Mouse (Mus musculus) heart, embryonic 10.5 days (tissue): ENCODE results near the gene Vldlr. TPM values are rescaled to one million over a fixed set of nuclear protein-coding genes. Genes with fewer than 3 reads are reported as not detected.

Source experiments
- DNase-seq: peaks from one replicate; pipeline ENCODE4 v3.0.0-alpha.2; 2017; ENCODE audit warnings: low spot score
- H3K27ac ChIP-seq: fragments of 300-500 bp; sonication (generic); 2 replicates; pipeline ENCODE4 v1.5.1; 2016; ENCODE audit warnings: mild to moderate bottlenecking
- H3K27me3 ChIP-seq: fragments of 300-500 bp; sonication (generic); 2 replicates; pipeline ENCODE4 v1.6.1; 2016; ENCODE audit warnings: mild to moderate bottlenecking; ENCODE audit not compliant: poor library complexity, insufficient read depth, severe bottlenecking
- H3K36me3 ChIP-seq: fragments of 300-500 bp; sonication (generic); 2 replicates; pipeline ENCODE4 v1.6.1; 2016; ENCODE audit warnings: mild to moderate bottlenecking, moderate library complexity
- H3K4me1 ChIP-seq: fragments of 300-500 bp; sonication (generic); 2 replicates; pipeline ENCODE4 v1.6.1; 2016; ENCODE audit warnings: mild to moderate bottlenecking
- H3K4me3 ChIP-seq: fragments of 300-500 bp; sonication (generic); 2 replicates; pipeline ENCODE4 v1.5.1; 2016; ENCODE audit warnings: mild to moderate bottlenecking, moderate library complexity
- H3K9me3 ChIP-seq: fragments of 300-500 bp; sonication (generic); 2 replicates; pipeline ENCODE4 v1.6.1; 2016; ENCODE audit warnings: mild to moderate bottlenecking, moderate library complexity
- WGBS: fragments of 180-500 bp; shearing (Covaris S2); methylation state at CpG from one replicate; pipeline ENCODE4 v1.1.7; 2016; 5-methylcytosine and 5-hydroxymethylcytosine counted together
- polyA plus RNA-seq: library from polyadenylated mRNA; unstranded; fragments of >200 nt; fragmentation: Nextera tagmentation; extraction: Ambion mirVana; gene quantifications from 2 replicates; pipeline ENCODE4 v1.2.1, GENCODE M21; 2016

Gene Vldlr
- polyA plus RNA-seq, 1 experiment from 2014 or later, result 8.9 TPM

DNA sequence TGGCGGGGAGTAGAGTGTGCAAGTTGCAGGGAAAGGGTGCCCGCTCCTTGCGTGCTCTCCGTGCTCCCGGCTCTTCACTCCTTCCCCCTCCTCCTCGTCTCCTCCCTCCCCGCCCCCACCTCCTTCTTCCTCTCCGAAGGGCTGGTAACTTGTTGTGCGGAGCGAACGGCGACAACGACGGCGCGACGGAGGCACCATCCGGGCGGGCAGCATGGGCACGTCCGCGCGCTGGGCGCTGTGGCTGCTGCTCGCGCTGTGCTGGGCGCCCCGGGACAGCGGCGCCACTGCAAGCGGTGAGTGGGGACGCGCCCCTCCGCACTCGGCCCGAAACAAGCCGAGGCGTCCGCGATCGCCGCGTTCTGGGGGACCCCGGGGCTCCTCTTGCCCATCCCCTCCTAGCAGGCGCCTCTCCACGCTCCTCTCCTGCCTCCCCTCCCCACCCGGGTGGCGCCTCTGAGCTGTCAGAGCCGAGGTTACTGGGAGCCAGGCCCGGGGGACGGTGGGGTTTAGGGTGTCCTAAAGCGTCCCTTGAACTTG is 1.2 kb downstream of the Vldlr start:
- H3K27me3 ChIP-seq, result peaks cover 30% of the 10 kb centered on the region
- under 1% methylated on average over 51 of the region's 52 CpGs for WGBS
- DNase-seq, result peak; percentile 79
- no peaks in the 10 kb centered on the region for H3K9me3 ChIP-seq
- H3K27ac ChIP-seq, result peak overlapping the region; percentile 91
- H3K4me1 ChIP-seq, result peaks cover 13% of the 10 kb centered on the region; the same call in 1 of the 2 replicates
- H3K4me3 ChIP-seq, result peak overlapping the region; percentile 86
- H3K36me3 ChIP-seq, result no peaks in the 10 kb centered on the region

DNA sequence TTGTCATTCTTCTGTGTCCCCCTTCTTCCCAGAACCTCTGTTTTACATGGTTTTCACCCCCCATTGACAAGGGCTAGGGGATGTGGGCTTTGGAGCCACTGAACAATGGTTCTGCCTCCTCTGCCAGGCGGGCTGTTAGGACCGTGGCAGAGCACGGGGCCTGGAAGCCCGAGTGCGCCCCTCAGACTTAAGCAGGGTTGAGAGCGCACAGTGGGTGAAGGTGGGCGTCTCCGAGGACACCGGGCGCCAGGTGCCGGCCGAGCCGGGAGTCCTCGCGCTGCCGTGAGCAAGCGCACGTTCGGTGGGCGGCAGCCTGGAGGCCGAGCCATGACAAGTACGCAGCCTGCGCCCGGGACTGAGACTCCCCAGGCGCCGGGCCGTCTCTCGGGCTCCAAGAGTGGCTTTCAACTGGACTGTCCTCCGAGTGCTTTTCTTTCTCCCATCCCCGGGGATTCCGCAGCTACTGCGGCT is 1.7 kb downstream of the Vldlr start:
- peaks cover 13% of the 10 kb centered on the region; the same call in 1 of the 2 replicates for H3K4me1 ChIP-seq
- 0% methylated on average over 32 of the region's 32 CpGs for WGBS
- H3K9me3 ChIP-seq, result no peaks in the 10 kb centered on the region
- H3K36me3 ChIP-seq, result no peaks in the 10 kb centered on the region
- H3K4me3 ChIP-seq, result peak overlapping the region; percentile 86
- H3K27me3 ChIP-seq, result peaks cover 30% of the 10 kb centered on the region
- peak overlapping the region; percentile 91 for H3K27ac ChIP-seq
- DNase-seq, result no peak

DNA sequence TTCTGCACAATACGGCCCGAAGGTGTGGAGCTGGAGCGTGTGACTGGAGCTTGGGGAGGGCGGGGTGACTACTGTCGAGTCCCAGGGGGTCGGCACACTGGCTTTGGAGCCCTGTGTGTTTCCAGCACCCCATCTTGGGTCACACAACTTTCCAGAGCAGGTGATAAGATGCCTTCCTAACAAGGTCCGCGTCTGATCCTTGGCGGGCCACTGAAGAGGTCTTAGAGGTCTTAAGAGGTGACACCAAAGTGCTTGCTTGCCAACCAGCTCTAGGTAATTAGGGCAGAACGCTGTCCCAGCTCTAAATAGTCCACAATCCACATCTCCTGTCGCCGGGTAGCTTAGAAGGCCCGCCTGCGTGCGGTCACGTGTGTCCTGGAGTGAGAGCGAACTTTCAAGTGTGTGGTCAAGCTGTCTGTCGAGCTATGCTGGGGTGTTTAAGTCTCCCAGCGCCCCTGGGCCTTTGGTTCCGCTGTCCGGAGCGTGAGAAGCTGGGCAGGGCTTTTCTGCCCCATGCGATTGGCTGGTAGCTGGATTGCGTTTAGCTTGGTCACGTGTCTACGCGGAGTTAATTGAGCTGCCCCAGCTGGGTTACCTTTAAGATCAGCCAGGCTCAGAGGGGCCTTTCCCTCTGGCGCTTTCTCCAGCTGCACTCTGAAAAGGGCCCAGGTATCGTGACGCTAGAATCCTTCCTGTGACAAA is 2.4 kb downstream of the Vldlr start:
- Histone ChIP-seq H3K4me1 (peaks cover 13% of the 10 kb centered on the region; the same call in 1 of the 2 replicates), H3K4me3 (peak overlapping the region; percentile 86), H3K27ac (peak overlapping the region; percentile 91), H3K36me3 (no peaks in the 10 kb centered on the region), H3K9me3 (no peaks in the 10 kb centered on the region), H3K27me3 (peaks cover 28% of the 10 kb centered on the region)
- DNase-seq, result peak; percentile 78
- under 1% methylated on average over 30 of the region's 30 CpGs for WGBS

DNA sequence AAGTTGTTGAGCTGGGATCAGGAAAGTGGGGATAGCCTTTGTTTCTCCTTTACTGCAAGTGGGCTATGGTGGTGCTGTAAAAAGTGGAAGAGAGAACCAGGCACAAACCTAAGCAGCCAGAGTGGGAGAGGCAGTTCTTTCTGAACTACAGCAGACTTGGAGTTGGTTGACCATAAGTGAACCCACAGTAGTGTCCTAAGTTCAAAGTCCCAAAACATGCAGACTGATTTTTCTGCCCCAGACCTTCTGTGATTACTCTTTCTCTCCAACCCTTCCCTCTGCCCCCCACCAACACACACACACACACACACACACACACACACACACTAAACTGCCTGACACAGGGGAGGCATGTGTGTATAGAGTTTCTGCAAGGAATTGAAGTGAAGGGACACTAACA is 3.3 kb downstream of the Vldlr start:
- peak overlapping the region; percentile 86; the same call in 1 of the 2 replicates for H3K4me3 ChIP-seq
- DNase-seq, result no peak
- no peaks in the 10 kb centered on the region for H3K9me3 ChIP-seq
- H3K4me1 ChIP-seq, result peaks cover 13% of the 10 kb centered on the region; the same call in 1 of the 2 replicates
- no peaks in the 10 kb centered on the region for H3K36me3 ChIP-seq
- peaks cover 21% of the 10 kb centered on the region for H3K27me3 ChIP-seq
- H3K27ac ChIP-seq, result no peak overlapping the region

DNA sequence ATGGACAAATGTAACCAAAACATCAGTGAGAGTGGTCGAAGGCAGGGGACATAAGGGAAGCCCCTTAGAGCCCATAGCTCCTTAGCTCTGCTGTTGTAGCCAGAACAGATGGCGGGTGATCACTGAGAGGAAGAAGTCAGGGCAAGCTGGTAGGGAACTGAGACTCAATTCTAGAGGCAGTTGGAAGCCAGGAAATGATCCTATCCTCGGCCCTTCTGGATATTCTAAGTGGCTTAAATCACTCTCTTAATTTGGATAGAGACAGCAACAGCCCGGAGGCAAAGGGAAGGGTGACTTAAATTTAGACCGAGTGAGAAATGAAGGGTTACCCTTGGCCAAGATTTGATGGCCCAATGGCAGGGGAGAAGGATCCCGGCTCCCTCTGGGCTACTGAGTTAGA is 6.8 kb downstream of the Vldlr start:
- Histone ChIP-seq H3K27ac (no peak overlapping the region), H3K4me3 (no peak overlapping the region), H3K9me3 (no peaks in the 10 kb centered on the region), H3K27me3 (peaks cover 4% of the 10 kb centered on the region; the same call in 1 of the 2 replicates), H3K36me3 (no peaks in the 10 kb centered on the region), H3K4me1 (peaks cover 8% of the 10 kb centered on the region; the same call in 1 of the 2 replicates)
- DNase-seq, result no peak
- 71% methylated on average over 6 of the region's 6 CpGs for WGBS

DNA sequence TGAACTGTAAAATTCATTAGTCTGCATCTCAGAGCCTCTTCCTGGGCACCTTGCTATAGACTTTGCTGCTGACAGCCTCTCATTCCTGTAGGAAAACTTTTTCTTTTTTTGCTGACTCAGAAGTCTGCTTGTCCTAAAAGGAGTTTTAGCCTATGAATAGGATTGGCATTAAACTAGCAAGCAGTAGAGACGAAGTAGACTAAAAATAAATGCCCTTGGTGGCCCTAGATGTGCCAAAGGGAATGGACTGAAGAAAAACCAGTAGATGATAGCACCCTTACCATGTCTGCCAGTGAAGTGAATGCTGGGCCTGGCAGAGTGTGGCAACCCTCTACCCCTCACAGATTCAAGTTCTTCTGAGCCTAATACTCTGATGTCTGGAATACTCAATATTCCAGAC is 8.1 kb downstream of the Vldlr start:
- no peak overlapping the region for H3K27ac ChIP-seq
- H3K27me3 ChIP-seq, result peaks cover 4% of the 10 kb centered on the region; the same call in 1 of the 2 replicates
- H3K36me3 ChIP-seq, result no peaks in the 10 kb centered on the region
- no peak for DNase-seq
- no peaks in the 10 kb centered on the region for H3K4me1 ChIP-seq
- no peaks in the 10 kb centered on the region for H3K9me3 ChIP-seq
- H3K4me3 ChIP-seq, result no peak overlapping the region
- WGBS, result 54% methylated on average over 1 of the region's 1 CpGs

DNA sequence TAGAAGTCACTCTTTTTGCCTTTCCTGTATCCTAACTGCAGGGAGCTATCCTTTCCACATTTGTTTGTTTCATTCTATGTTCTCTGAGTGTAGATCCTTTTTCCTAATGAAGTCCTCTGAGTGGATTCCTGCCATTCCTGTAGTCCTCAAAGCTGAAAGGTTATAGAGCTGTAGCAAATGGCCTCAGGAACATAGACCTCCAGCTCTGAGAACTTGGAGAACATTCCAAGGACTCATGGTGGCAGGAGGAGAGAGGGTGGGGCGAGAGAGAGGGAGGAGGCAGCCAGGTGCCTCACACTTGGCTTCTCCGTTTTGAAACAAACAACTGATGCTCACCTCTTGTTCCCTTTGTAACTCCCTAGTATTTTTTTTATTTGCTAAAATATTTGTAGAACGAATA is 10.3 kb downstream of the Vldlr start:
- 67% methylated on average over 3 of the region's 3 CpGs for whole genome bisulfite sequencing
- H3K9me3 ChIP-seq, result no peaks in the 10 kb centered on the region
- H3K27me3 ChIP-seq, result no peaks in the 10 kb centered on the region
- DNase-seq, result no peak
- peaks cover 5% of the 10 kb centered on the region; the same call in 1 of the 2 replicates for H3K36me3 ChIP-seq
- no peak overlapping the region for H3K27ac ChIP-seq
- H3K4me3 ChIP-seq, result no peak overlapping the region
- H3K4me1 ChIP-seq, result no peaks in the 10 kb centered on the region

DNA sequence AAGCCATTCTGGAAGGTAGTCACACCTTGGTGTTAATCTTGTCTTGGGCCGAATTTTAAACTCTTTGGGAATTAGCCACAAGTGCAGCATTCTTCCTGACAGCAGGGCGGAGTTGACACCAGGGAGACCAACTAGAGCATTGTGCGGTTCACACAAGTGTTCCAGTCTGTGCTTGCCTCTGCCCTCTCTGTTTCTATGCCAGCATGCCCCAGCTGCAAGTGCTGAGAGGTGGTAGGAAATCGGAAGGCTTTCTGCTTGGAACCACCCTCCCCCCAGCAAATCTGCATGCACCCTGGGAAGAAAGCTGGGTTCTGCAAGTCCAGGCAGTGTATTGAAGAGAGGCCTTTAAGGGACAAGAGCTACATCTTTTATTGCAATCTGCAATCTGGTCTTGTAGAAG is 10.8 kb downstream of the Vldlr start:
- Histone ChIP-seq H3K36me3 (peaks cover 6% of the 10 kb centered on the region; the same call in 1 of the 2 replicates), H3K27ac (no peak overlapping the region), H3K27me3 (no peaks in the 10 kb centered on the region), H3K4me1 (no peaks in the 10 kb centered on the region), H3K9me3 (no peaks in the 10 kb centered on the region), H3K4me3 (no peak overlapping the region)
- no peak for DNase-seq
- WGBS, result 52% methylated on average over 4 of the region's 4 CpGs

DNA sequence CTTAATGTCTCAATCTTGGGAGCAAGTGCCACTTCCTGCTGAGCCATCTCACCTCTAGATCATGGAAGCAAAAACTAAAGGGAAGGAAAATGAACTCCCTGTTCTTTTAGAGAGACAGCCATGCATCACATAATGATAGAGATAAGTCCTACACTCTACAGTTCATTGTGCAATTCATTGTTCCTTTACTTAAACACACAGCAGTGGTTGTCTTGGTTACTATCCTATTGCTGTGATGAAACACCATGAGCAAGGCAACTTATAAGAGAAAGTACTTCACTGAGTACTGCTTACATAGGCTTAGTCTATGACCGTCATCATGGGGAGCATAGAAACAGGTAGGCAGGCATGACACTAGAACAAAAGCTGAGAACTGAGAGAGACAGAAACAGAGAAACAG is 12.0 kb downstream of the Vldlr start:
- WGBS, result 83% methylated on average over 1 of the region's 1 CpGs
- Histone ChIP-seq H3K4me3 (no peak overlapping the region), H3K9me3 (no peaks in the 10 kb centered on the region), H3K27ac (no peak overlapping the region), H3K27me3 (no peaks in the 10 kb centered on the region), H3K4me1 (no peaks in the 10 kb centered on the region), H3K36me3 (peaks cover 6% of the 10 kb centered on the region; the same call in 1 of the 2 replicates)
- no peak for DNase-seq

DNA sequence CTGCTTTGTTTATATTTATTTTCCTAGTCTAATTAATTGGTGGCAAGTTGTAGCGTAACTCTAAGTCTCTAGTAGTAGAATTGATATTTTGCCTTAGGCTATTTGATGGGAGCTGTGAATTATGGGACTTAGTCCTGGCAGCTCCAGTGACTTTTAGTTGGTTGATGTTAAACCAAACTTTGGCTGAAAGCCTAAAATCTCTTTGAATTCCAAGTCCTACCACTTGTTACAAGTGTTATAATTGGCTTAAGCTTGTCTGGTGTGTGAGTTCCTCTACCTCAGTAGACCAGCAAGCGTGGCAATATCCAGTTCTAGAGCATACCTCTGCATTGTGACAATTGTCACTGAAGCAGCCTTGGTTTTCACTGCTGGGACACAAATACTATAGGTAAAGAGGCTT is 17.1 kb downstream of the Vldlr start:
- no peak for DNase-seq
- no peaks in the 10 kb centered on the region for H3K9me3 ChIP-seq
- 86% methylated on average over 2 of the region's 2 CpGs for WGBS

DNA sequence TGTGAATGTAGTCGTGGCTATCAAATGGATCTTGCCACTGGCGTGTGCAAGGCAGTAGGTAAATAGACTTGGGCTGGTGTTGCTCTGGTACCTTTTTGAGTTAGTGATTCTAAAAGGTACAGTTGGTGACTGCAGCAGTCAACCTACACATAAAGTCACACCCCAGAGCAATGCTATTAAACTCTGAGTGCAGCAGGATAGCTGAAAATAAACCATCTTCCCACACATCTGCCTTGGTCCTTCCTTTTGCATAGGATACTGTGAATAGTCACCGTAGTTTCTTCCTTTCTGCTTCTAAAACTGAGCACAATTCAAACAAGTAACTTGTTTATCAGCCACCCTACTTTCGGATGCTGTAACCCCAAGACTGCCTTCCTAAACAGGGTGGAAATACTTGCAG is 23.6 kb downstream of the Vldlr start:
- Histone ChIP-seq H3K27ac (no peak overlapping the region), H3K4me3 (no peak overlapping the region), H3K9me3 (no peaks in the 10 kb centered on the region), H3K36me3 (peaks cover 48% of the 10 kb centered on the region), H3K27me3 (no peaks in the 10 kb centered on the region), H3K4me1 (no peaks in the 10 kb centered on the region)
- WGBS, result 84% methylated on average over 4 of the region's 4 CpGs
- no peak for DNase-seq

More for the DNA sequence above, 17.1 kb downstream of the Vldlr start:
- Histone ChIP-seq H3K27me3 (no peaks in the 10 kb centered on the region), H3K4me1 (no peaks in the 10 kb centered on the region), H3K4me3 (no peak overlapping the region), H3K36me3 (peaks cover 17% of the 10 kb centered on the region; the same call in 1 of the 2 replicates), H3K27ac (no peak overlapping the region)

DNA sequence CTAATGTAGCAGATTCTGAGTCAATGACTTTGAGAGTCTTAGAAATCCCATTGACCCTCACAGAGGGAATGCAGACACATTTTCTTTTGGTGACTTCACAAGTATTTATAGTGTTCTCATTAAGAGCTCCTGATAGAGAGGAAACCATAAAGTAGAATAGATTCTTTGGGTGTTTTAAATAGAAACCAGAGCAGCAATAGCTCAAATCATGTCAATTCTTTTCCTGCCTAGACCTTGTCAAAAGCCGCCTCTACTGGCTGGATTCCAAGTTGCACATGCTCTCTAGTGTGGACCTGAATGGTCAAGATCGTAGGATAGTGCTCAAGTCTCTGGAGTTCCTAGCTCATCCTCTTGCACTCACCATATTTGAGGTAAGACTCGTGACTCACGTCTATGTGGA is 27.2 kb downstream of the Vldlr start:
- Histone ChIP-seq H3K36me3 (peaks cover 63% of the 10 kb centered on the region), H3K4me3 (no peak overlapping the region), H3K9me3 (no peaks in the 10 kb centered on the region), H3K27me3 (no peaks in the 10 kb centered on the region), H3K4me1 (no peaks in the 10 kb centered on the region), H3K27ac (no peak overlapping the region)
- WGBS, result 74% methylated on average over 4 of the region's 4 CpGs
- no peak for DNase-seq

DNA sequence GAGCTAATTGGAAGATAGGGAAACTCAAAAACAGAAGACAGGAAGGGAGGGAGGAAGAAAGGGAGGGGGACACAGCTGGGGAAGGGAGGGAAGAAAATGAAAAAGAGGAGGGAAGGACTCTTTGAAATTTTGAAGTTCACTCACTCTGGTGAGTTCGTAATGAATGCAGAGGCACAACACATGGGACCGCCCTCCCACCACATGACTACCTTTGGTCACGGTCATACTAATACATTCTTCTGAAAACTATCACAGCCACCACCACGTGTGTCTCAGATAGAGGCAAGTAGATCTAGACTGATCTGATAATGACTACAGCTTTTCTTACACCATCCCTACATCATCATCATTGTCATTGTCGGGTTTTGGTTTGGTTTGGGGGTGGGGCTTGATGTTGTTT is 38.5 kb downstream of the Vldlr start:
- DNase-seq, result no peak
- H3K4me1 ChIP-seq, result no peaks in the 10 kb centered on the region
- H3K36me3 ChIP-seq, result 0 out of 2 replicates have a peak, but pooled peaks cover 4% of the 10 kb centered on the region
- H3K4me3 ChIP-seq, result no peak overlapping the region
- no peak overlapping the region for H3K27ac ChIP-seq
- H3K27me3 ChIP-seq, result no peaks in the 10 kb centered on the region
- no peaks in the 10 kb centered on the region for H3K9me3 ChIP-seq
- 82% methylated on average over 5 of the region's 5 CpGs for WGBS
